Mouse (Mus musculus) cerebellum, adult 18-20 months (tissue): ENCODE measurements around the gene Axl.

ENCODE experiments used
- DNase-seq, 2 experiments: peaks; one replicate each; pipeline ENCODE4 v3.0.0; 2021

The Axl gene

GRCm38 (mm10) chr7:25707581-25708292, 80.8 kb downstream of the Axl start:
- no peak for DNase-seq
